Mouse (Mus musculus) MEL (cell line): Measurements from ENCODE around the gene Srsf12.

Experiments
- CTCF ChIP-seq, 3 experiments: IDR thresholded peaks in 2 of 3; conservative IDR thresholded peaks in 1 of 3; 2 replicates each; pipeline ENCODE4 v1.5.1; 2011 to 2012; ENCODE audit warnings: low read length in 3 of 3, low read depth in 2 of 3, mild to moderate bottlenecking in 2 of 3, improper control_type of control experiment in 1 of 3, inconsistent platforms in 1 of 3, mixed read lengths in 1 of 3, moderate library complexity in 1 of 3; ENCODE audit not compliant: control insufficient read depth in 1 of 3, insufficient read depth in 1 of 3, poor library complexity in 1 of 3, severe bottlenecking in 1 of 3
- GABPA ChIP-seq: IDR thresholded peaks from 2 replicates; pipeline ENCODE4 v1.6.1; 2012; ENCODE audit warnings: low read depth, mild to moderate bottlenecking, inconsistent platforms, low read length, improper control_type of control experiment, moderate library complexity
- MAFK ChIP-seq: IDR thresholded peaks from 2 replicates; pipeline ENCODE4 v1.6.1; 2011; ENCODE audit warnings: low read depth, mild to moderate bottlenecking, low read length, improper control_type of control experiment, borderline replicate concordance
- MAX ChIP-seq: IDR thresholded peaks from 2 replicates; pipeline ENCODE4 v1.6.1; 2011; ENCODE audit warnings: low read length, improper control_type of control experiment
- MAZ ChIP-seq: IDR thresholded peaks from 2 replicates; pipeline ENCODE4 v1.6.1; 2012; ENCODE audit warnings: low read depth, mild to moderate bottlenecking, inconsistent platforms, low read length, improper control_type of control experiment
- NRF1 ChIP-seq: IDR thresholded peaks from 2 replicates; pipeline ENCODE4 v1.6.1; 2014; ENCODE audit warnings: low read depth, mild to moderate bottlenecking, inconsistent platforms, low read length, improper control_type of control experiment, moderate library complexity; ENCODE audit not compliant: poor library complexity, insufficient read depth, severe bottlenecking
- POLR2A ChIP-seq, 2 experiments: IDR thresholded peaks; 2 replicates each; pipeline ENCODE4 v1.6.1; 2011 to 2012; ENCODE audit warnings: low read length in 2 of 2, mild to moderate bottlenecking in 2 of 2, control low read depth in 1 of 2, improper control_type of control experiment in 1 of 2, low read depth in 1 of 2, moderate library complexity in 1 of 2; ENCODE audit not compliant: control insufficient read depth in 1 of 2, insufficient read depth in 1 of 2, poor library complexity in 1 of 2
- POLR2AphosphoS2 ChIP-seq: IDR thresholded peaks from 2 replicates; pipeline ENCODE4 v1.6.1; 2011; ENCODE audit warnings: low read length, improper control_type of control experiment
- TBP ChIP-seq: IDR thresholded peaks from 2 replicates; pipeline ENCODE4 v1.8.0; 2011; ENCODE audit warnings: low read depth, low read length, improper control_type of control experiment
- ZC3H11A ChIP-seq: IDR thresholded peaks from 2 replicates; pipeline ENCODE4 v1.6.1; 2012; ENCODE audit warnings: low read depth, mild to moderate bottlenecking, inconsistent platforms, low read length, improper control_type of control experiment

- TF ChIP-seq MAFK (no peak), TBP (no peak), CTCF (IDR thresholded peaks at IDR 0.05 in 2 of 3, conservative IDR thresholded peaks at IDR 0.05 in 1 of 3; ENCODE audit: control insufficient read depth in 1 of 3, insufficient read depth in 1 of 3, low read depth in 2 of 3, low read length in 3 of 3, poor library complexity in 1 of 3, severe bottlenecking in 1 of 3) (peak; percentile 79 to 88 (median 86)), POLR2A (IDR thresholded peaks at IDR 0.05; ENCODE audit: control insufficient read depth in 1 of 2, insufficient read depth in 1 of 2, low read depth in 1 of 2, low read length in 2 of 2, poor library complexity in 1 of 2) (no peak), ZC3H11A (no peak), GABPA (no peak), NRF1 (no peak), MAX (no peak), POLR2AphosphoS2 (no peak), MAZ (no peak)
These were observed 4.1 kb upstream of the Srsf12 start for GRCm38 (mm10) chr4:33204682-33205081.
